Mouse (Mus musculus): ENCODE results near the gene Gm9922. TPM values are rescaled to one million over a fixed set of nuclear protein-coding genes. Genes with fewer than 3 reads are reported as not detected.
A peak's percentile ranks its signal among the peaks of the same experiment; 100 is the strongest.

Gm9922 gene
- total RNA-seq, 1 experiment from 2014 or later, result not detected

- ATAC-seq (ENCODE audit: extremely low read depth, insufficient number of reproducible peaks, low FRiP score, poor library complexity, severe bottlenecking), result no peak
Observed at GRCm38 (mm10) chr14:101707088-101707487, 22.5 kb downstream of the Gm9922 start.

GRCm38 (mm10) chr14:101704479-101704878 lies 25.1 kb downstream of the Gm9922 start:
- ATAC-seq (ENCODE audit: extremely low read depth, insufficient number of reproducible peaks, low FRiP score, poor library complexity, severe bottlenecking), result 0 out of 2 replicates have a peak, but pooled peaks have one; percentile 33

DNA sequence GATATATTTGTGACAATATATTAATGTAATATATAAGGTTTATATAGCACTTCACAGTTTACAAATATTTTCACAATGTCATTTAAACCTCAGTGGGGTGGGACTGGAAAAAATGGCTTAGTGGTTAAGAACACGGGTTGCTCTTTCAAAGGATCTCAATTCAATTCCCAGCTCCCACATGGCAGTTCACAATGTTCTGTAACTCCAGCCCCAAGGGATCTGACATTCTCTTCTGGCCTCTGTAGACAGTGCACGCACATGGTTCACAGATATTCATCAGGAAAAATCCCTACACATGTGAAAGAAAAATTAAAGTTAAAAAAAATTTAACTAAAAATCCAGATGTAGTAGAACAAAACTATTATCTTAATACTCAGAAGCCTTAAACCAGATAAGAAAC lies 41.2 kb downstream of the Gm9922 start:
- ATAC-seq (ENCODE audit: extremely low read depth, insufficient number of reproducible peaks, low FRiP score, poor library complexity, severe bottlenecking), result no peak

DNA sequence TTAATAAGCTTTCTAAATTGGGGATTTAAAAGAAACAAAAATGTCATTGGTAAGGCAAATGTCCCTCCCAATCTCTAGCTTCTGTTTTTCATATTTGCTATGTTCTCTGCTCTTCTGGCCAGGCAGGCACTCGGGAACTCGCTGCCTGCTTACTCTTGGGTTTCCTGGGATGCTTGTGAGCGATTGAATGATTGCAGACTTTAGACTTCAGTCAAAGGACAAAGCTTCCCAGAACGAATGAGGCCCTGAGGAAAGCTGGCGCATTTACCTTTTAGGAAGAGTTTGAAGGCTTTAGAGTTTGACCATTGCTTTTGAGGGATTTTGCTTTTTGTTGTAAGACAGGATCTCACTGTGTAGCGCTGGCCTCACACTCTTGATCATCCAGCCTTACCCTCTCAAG lies 41.9 kb downstream of the Gm9922 start:
- ATAC-seq (ENCODE audit: extremely low read depth, insufficient number of reproducible peaks, low FRiP score, poor library complexity, severe bottlenecking), result no peak

Other genes with a start within 250 kb of the Gm9922 start
- 3.0 and 3.6 TPM in 2 replicates for gene Tbc1d4, start 120.6 kb downstream of the Gm9922 start, total RNA-seq (2017)
- 24.2 and 26.0 TPM in 2 replicates for gene Commd6, start 89.1 kb downstream of the Gm9922 start, total RNA-seq (2017)
- 40.1 and 58.1 TPM in 2 replicates for gene Uchl3, start 75.8 kb downstream of the Gm9922 start, total RNA-seq (2017)
- 0.49 and 1.0 TPM in 2 replicates for gene Lmo7, start 143 bp upstream of the Gm9922 start, total RNA-seq (2017)